Mouse (Mus musculus) kidney, postnatal 10 days (tissue): ENCODE results near the gene Lama4.
A peak's percentile ranks its signal among the peaks of the same experiment; 100 is the strongest.

Experiments
- DNase-seq: peaks from one replicate; pipeline ENCODE4 v3.0.0; 2021; ENCODE audit warnings: mixed read lengths

Lama4 gene

GRCm38 (mm10) chr10:38965075-38965781 is at the start of gene Lama4:
TSS of gene Lama4 (plus strand) at chr10:38965515.
- DNase-seq, result peak; percentile 83

- DNase-seq, result no peak
These were observed 49.2 kb upstream of the Lama4 start for GRCm38 (mm10) chr10:38916027-38916617.

- no peak for DNase-seq
These were observed 36.2 kb upstream of the Lama4 start for GRCm38 (mm10) chr10:38928940-38929697.

- no peak for DNase-seq
These were observed 20.6 kb upstream of the Lama4 start for GRCm38 (mm10) chr10:38944701-38945100.

- no peak for DNase-seq
These were observed 3.4 kb upstream of the Lama4 start for GRCm38 (mm10) chr10:38961920-38962319.

GRCm38 (mm10) chr10:38964719-38965074 is 618 bp upstream of the Lama4 start:
- DNase-seq, result no peak

- DNase-seq, result peak; percentile 64
These were observed 542 bp downstream of the Lama4 start for GRCm38 (mm10) chr10:38965857-38966256.

GRCm38 (mm10) chr10:38966646-38967045 is 1.3 kb downstream of the Lama4 start:
- peak; percentile 16 for DNase-seq

- peak; percentile 50 for DNase-seq
These were observed 3.2 kb downstream of the Lama4 start for GRCm38 (mm10) chr10:38968326-38969072.

- DNase-seq, result no peak
These were observed 4.2 kb downstream of the Lama4 start for GRCm38 (mm10) chr10:38969543-38969942.

GRCm38 (mm10) chr10:38969975-38970374 is 4.7 kb downstream of the Lama4 start:
- no peak for DNase-seq

- no peak for DNase-seq
These were observed 7.1 kb downstream of the Lama4 start for GRCm38 (mm10) chr10:38972221-38972946.

GRCm38 (mm10) chr10:38973016-38973415 is 7.7 kb downstream of the Lama4 start:
- peak; percentile 49 for DNase-seq

- no peak for DNase-seq
These were observed 12.9 kb downstream of the Lama4 start for GRCm38 (mm10) chr10:38978195-38978594.

- DNase-seq, result no peak
These were observed 14.4 kb downstream of the Lama4 start for GRCm38 (mm10) chr10:38979699-38980098.

- no peak for DNase-seq
These were observed 15.7 kb downstream of the Lama4 start for GRCm38 (mm10) chr10:38980980-38981379.

- no peak for DNase-seq
These were observed 19.2 kb downstream of the Lama4 start for GRCm38 (mm10) chr10:38984358-38985075.

- DNase-seq, result peak; percentile 58
These were observed 20.7 kb downstream of the Lama4 start for GRCm38 (mm10) chr10:38986053-38986452.

- DNase-seq, result no peak
These were observed 27.5 kb downstream of the Lama4 start for GRCm38 (mm10) chr10:38992827-38993226.

- no peak for DNase-seq
These were observed 28.5 kb downstream of the Lama4 start for GRCm38 (mm10) chr10:38993632-38994424.
